Mouse (Mus musculus) CH12.LX (cell line): ENCODE measurements around the gene Map2k5. TPM values are rescaled to one million over a fixed set of nuclear protein-coding genes. Genes with fewer than 3 reads are reported as not detected.

Experiments used
- DNase-seq: peaks from one replicate; pipeline ENCODE4 v3.0.0-alpha.2; 2013; ENCODE audit errors: extremely low read depth
- H3K27ac ChIP-seq: 2 replicates; pipeline ENCODE4 v1.5.1; 2012; ENCODE audit warnings: low read depth, mild to moderate bottlenecking, control low read depth, moderate library complexity; ENCODE audit not compliant: insufficient read depth
- H3K27me3 ChIP-seq: replicated peaks from 2 replicates; pipeline ENCODE3; 2012; ENCODE audit warnings: inconsistent platforms
- H3K36me3 ChIP-seq, 2 experiments: replicated peaks in 1 of 2; 2 replicates each; pipeline versions ENCODE3 to v1.6.1; 2012; ENCODE audit warnings: inconsistent platforms in 1 of 2, low read length in 1 of 2, mild to moderate bottlenecking in 1 of 2, mixed read lengths in 1 of 2, moderate library complexity in 1 of 2; ENCODE audit not compliant: control insufficient read depth in 1 of 2, insufficient read depth in 1 of 2
- H3K4me1 ChIP-seq, 2 experiments: 2 replicates each; pipeline ENCODE4 v1.6.1; 2012; ENCODE audit warnings: inconsistent platforms in 1 of 2, moderate library complexity in 1 of 2; ENCODE audit not compliant: insufficient read depth in 2 of 2, control insufficient read depth in 1 of 2
- H3K4me2 ChIP-seq: 2 replicates; pipeline ENCODE4 v1.6.1; 2012; ENCODE audit warnings: low read depth, mild to moderate bottlenecking, control low read depth; ENCODE audit not compliant: poor library complexity, insufficient read depth, severe bottlenecking
- H3K4me3 ChIP-seq, 3 experiments: fragments of 150-350 bp in 1 of 3; sonication (generic) in 1 of 3; replicated peaks in 1 of 3; 2 replicates each; pipeline versions ENCODE3 to v1.5.1; 2011 to 2012; ENCODE audit warnings: low read depth in 2 of 3, low read length in 2 of 3, mild to moderate bottlenecking in 2 of 3, moderate library complexity in 2 of 3, control low read depth in 1 of 3, improper control_type of control experiment in 1 of 3, inconsistent platforms in 1 of 3, mixed read lengths in 1 of 3; ENCODE audit not compliant: poor library complexity in 1 of 3
- H3K79me2 ChIP-seq: replicated peaks from 2 replicates; pipeline ENCODE4 v1.6.1; 2012; ENCODE audit warnings: mild to moderate bottlenecking, moderate library complexity; ENCODE audit not compliant: control insufficient read depth, poor library complexity, insufficient read depth, severe bottlenecking; ENCODE audit errors: extremely low read depth
- H3K9ac ChIP-seq: 2 replicates; pipeline ENCODE4 v1.6.1; 2012; ENCODE audit warnings: low read depth, mild to moderate bottlenecking, control low read depth, moderate library complexity; ENCODE audit not compliant: insufficient read depth
- H3K9me3 ChIP-seq: replicated peaks from 2 replicates; pipeline ENCODE3; 2012; ENCODE audit warnings: low read length, inconsistent platforms, mixed read lengths
- BHLHE40 ChIP-seq: IDR thresholded peaks from 2 replicates; pipeline ENCODE4 v1.6.1; 2011; ENCODE audit warnings: mild to moderate bottlenecking, low read depth, low read length, improper control_type of control experiment
- CHD1 ChIP-seq: IDR thresholded peaks from 2 replicates; pipeline ENCODE4 v1.6.1; 2012; ENCODE audit warnings: low read depth, low read length, improper control_type of control experiment, inconsistent platforms
- CHD2 ChIP-seq: IDR thresholded peaks from 2 replicates; pipeline ENCODE4 v1.6.1; 2011; ENCODE audit warnings: low read length, improper control_type of control experiment
- CTCF ChIP-seq, 2 experiments: IDR thresholded peaks in 1 of 2; conservative IDR thresholded peaks in 1 of 2; 2 replicates each; pipeline ENCODE4 v1.5.1; 2011 to 2012; ENCODE audit warnings: low read depth in 2 of 2, low read length in 2 of 2, improper control_type of control experiment in 1 of 2, inconsistent platforms in 1 of 2, mild to moderate bottlenecking in 1 of 2, moderate library complexity in 1 of 2
- ELF1 ChIP-seq: IDR thresholded peaks from 2 replicates; pipeline ENCODE4 v1.6.1; 2014; ENCODE audit warnings: low read depth, mild to moderate bottlenecking, inconsistent platforms, low read length, improper control_type of control experiment
- EP300 ChIP-seq: IDR thresholded peaks from 2 replicates; pipeline ENCODE4 v1.6.1; 2011; ENCODE audit warnings: low read length, improper control_type of control experiment
- ETS1 ChIP-seq: conservative IDR thresholded peaks from 2 replicates; pipeline ENCODE4 v1.6.1; 2012; ENCODE audit warnings: low read depth, mild to moderate bottlenecking, inconsistent platforms, low read length, improper control_type of control experiment, moderate library complexity
- IRF4 ChIP-seq: IDR thresholded peaks from 2 replicates; pipeline ENCODE4 v1.6.1; 2014; ENCODE audit warnings: low read depth, mild to moderate bottlenecking, inconsistent platforms, low read length, improper control_type of control experiment
- JUN ChIP-seq: IDR thresholded peaks from 2 replicates; pipeline ENCODE4 v1.6.1; 2011; ENCODE audit warnings: low read depth, mild to moderate bottlenecking, low read length, improper control_type of control experiment, moderate library complexity; ENCODE audit not compliant: insufficient read depth
- JUND ChIP-seq: conservative IDR thresholded peaks from 2 replicates; pipeline ENCODE4 v1.6.1; 2011; ENCODE audit warnings: low read depth, low read length, improper control_type of control experiment
- MAFK ChIP-seq: IDR thresholded peaks from 2 replicates; pipeline ENCODE4 v1.6.1; 2011; ENCODE audit warnings: low read length, improper control_type of control experiment; ENCODE audit not compliant: insufficient replicate concordance
- MAZ ChIP-seq: IDR thresholded peaks from 2 replicates; pipeline ENCODE4 v1.6.1; 2012; ENCODE audit warnings: low read depth, mild to moderate bottlenecking, inconsistent platforms, low read length, improper control_type of control experiment, moderate library complexity
- MEF2A ChIP-seq: IDR thresholded peaks from 2 replicates; pipeline ENCODE4 v1.6.1; 2014; ENCODE audit warnings: low read depth, mild to moderate bottlenecking, inconsistent platforms, low read length, improper control_type of control experiment, borderline replicate concordance
- MXI1 ChIP-seq: IDR thresholded peaks from 2 replicates; pipeline ENCODE4 v1.6.1; 2011; ENCODE audit warnings: mild to moderate bottlenecking, low read depth, low read length, improper control_type of control experiment
- NELFE ChIP-seq: IDR thresholded peaks from 2 replicates; pipeline ENCODE4 v1.6.1; 2011; ENCODE audit warnings: low read depth, low read length, improper control_type of control experiment
- NRF1 ChIP-seq: IDR thresholded peaks from 2 replicates; pipeline ENCODE4 v1.6.1; 2014; ENCODE audit warnings: low read depth, mild to moderate bottlenecking, inconsistent platforms, low read length, improper control_type of control experiment, moderate library complexity
- POLR2A ChIP-seq: IDR thresholded peaks from 2 replicates; pipeline ENCODE4 v1.6.1; 2011; ENCODE audit warnings: low read depth, mild to moderate bottlenecking, improper control_type of control experiment, low read length
- RAD21 ChIP-seq: IDR thresholded peaks from 2 replicates; pipeline ENCODE4 v1.6.1; 2011; ENCODE audit warnings: low read depth, mild to moderate bottlenecking, low read length, improper control_type of control experiment, moderate library complexity
- SMC3 ChIP-seq: IDR thresholded peaks from 2 replicates; pipeline ENCODE4 v1.6.1; 2011; ENCODE audit warnings: low read depth, low read length, improper control_type of control experiment
- TBP ChIP-seq: conservative IDR thresholded peaks from 2 replicates; pipeline ENCODE4 v1.6.1; 2011; ENCODE audit warnings: low read depth, low read length, improper control_type of control experiment
- UBTF ChIP-seq: IDR thresholded peaks from 2 replicates; pipeline ENCODE4 v1.6.1; 2012; ENCODE audit warnings: low read depth, mild to moderate bottlenecking, inconsistent platforms, low read length, improper control_type of control experiment, moderate library complexity
- USF1 ChIP-seq: IDR thresholded peaks from 2 replicates; pipeline ENCODE4 v1.6.1; 2014; ENCODE audit warnings: low read depth, mild to moderate bottlenecking, inconsistent platforms, low read length, improper control_type of control experiment
- USF2 ChIP-seq: conservative IDR thresholded peaks from 2 replicates; pipeline ENCODE4 v1.6.1; 2011; ENCODE audit warnings: low read depth, low read length, improper control_type of control experiment
- ZKSCAN1 ChIP-seq: IDR thresholded peaks from 2 replicates; pipeline ENCODE4 v1.6.1; 2012; ENCODE audit warnings: low read depth, inconsistent platforms, low read length, improper control_type of control experiment, borderline replicate concordance
- ZNF384 ChIP-seq: IDR thresholded peaks from 2 replicates; pipeline ENCODE4 v1.6.1; 2012; ENCODE audit warnings: low read depth, low read length, improper control_type of control experiment, inconsistent platforms
- dilution Hi-C: fragments of 300-500 bp; cut with MboI; formaldehyde crosslinking; loops from 2 replicates; pipeline ENCODE4 v1.14.3; 2020; ENCODE audit warnings: low sequenced_read_pairs; ENCODE audit not compliant: extremely low pct_unique_long_range_greater_than_20kb, extremely low pct_ligation_motif_present
- in situ Hi-C: fragments of 300-500 bp; cut with MboI; formaldehyde crosslinking; loops from 3 replicates; pipeline ENCODE4 v1.14.3; 2019; ENCODE audit warnings: low sequenced_read_pairs, low pct_ligation_motif_present, low pct_unique_long_range_greater_than_20kb, mixed read lengths
- polyA plus RNA-seq: library from polyadenylated mRNA; unstranded; fragments of >175 nt; gene quantifications from 2 replicates; pipeline ENCODE4 v1.2.1, GENCODE M21; 2012; ENCODE audit warnings: low read depth; ENCODE audit not compliant: insufficient read length
- total RNA-seq, 2 experiments: library from RNA; depleted of rRNA; stranded (reverse); fragments of 300-350 nt in 1 of 2; fragments of >200 nt in 1 of 2; gene quantifications; 2 replicates each; pipeline ENCODE4 v1.2.3; 2012 to 2014

Map2k5 gene
- total and polyA plus RNA-seq, 3 experiments, result 10.8 to 22.6 (median 11.2) TPM

DNA sequence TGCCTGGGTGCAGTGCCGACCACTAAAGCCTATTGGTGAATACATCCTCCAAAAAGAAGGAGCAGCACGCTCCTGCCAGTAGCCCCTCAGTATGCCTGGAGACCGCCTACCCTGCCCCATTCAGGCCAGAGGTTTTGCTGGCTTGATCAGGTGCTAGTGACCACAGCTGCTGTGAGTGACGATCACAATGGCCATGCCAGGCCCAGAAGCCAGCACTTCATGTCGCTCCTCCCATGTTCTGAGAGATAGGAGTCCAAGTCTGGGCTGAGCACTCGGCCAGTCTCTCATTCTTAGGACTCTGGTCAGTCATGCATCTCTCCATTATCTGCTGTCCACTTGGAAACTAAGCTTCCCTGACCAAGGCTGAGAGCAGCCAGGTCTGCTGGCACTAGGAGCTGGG is 67.7 kb downstream of the Map2k5 start:
- Histone ChIP-seq H3K4me1 (peaks cover 0 to 2% of the 10 kb centered on the region in 2 experiments; a peak in 1 of 4 replicates), H3K4me3 (no peak overlapping the region), H3K79me2 (no peaks in the 10 kb centered on the region), H3K9ac (no peak overlapping the region), H3K27ac (no peak overlapping the region), H3K27me3 (no peaks in the 10 kb centered on the region), H3K36me3 (peaks cover 0 to 30% of the 10 kb centered on the region in 2 experiments), H3K4me2 (no peak overlapping the region), H3K9me3 (no peaks in the 10 kb centered on the region)
- TF ChIP-seq RAD21, result no peak
- TF ChIP-seq ETS1, result no peak
- TF ChIP-seq SMC3, result no peak
- no peak for TF ChIP-seq ZKSCAN1
- no peak for TF ChIP-seq CTCF (conservative IDR thresholded peaks at IDR 0.05 in 1 of 2, IDR thresholded peaks at IDR 0.05 in 1 of 2; ENCODE audit: low read depth in 2 of 2, low read length in 2 of 2)
- TF ChIP-seq ELF1, result no peak
- TF ChIP-seq MXI1, result no peak
- TF ChIP-seq BHLHE40, result no peak
- no peak for TF ChIP-seq NRF1
- no peak for TF ChIP-seq USF2
- no peak for TF ChIP-seq ZNF384
- TF ChIP-seq JUN, result no peak
- no peak for TF ChIP-seq JUND
- no peak for TF ChIP-seq TBP
- no peak for TF ChIP-seq UBTF
- no peak for TF ChIP-seq CHD2
- TF ChIP-seq IRF4, result no peak
- TF ChIP-seq CHD1, result no peak
- no peak for TF ChIP-seq POLR2A
- dilution Hi-C loops (no loop called here), in situ Hi-C loops (no loop called here)
- DNase-seq, result no peak

GRCm38 (mm10) chr9:63309008-63309407 is 68.7 kb downstream of the Map2k5 start:
- Histone ChIP-seq H3K9ac (no peak overlapping the region), H3K27me3 (no peaks in the 10 kb centered on the region), H3K36me3 (peaks cover 0 to 28% of the 10 kb centered on the region in 2 experiments), H3K79me2 (no peaks in the 10 kb centered on the region), H3K4me3 (no peak overlapping the region), H3K9me3 (no peaks in the 10 kb centered on the region), H3K4me1 (no peaks in the 10 kb centered on the region), H3K4me2 (no peak overlapping the region), H3K27ac (no peak overlapping the region)
- TF ChIP-seq EP300 (no peak), JUN (no peak), JUND (no peak), ZNF384 (no peak), RAD21 (no peak), POLR2A (no peak), TBP (no peak), UBTF (no peak), MAZ (no peak), MEF2A (no peak), NELFE (no peak), USF2 (no peak), MAFK (no peak), USF1 (no peak), CHD1 (no peak)
- no peak for DNase-seq
- in situ Hi-C loops (no loop called here), dilution Hi-C loops (no loop called here)
